In genomic region chr12:36923558-36923957, GRCm38 (mm10) we compare ENCODE assay signal across 34 mouse cellular contexts.
"Had no signal": no experiment of that assay in that cellular context is flagged by ENCODE, and none has a peak within 500 bp of the region (broad histone marks: within the 10 kb centered on the region; RNA-seq: fewer than 3 reads in every experiment).

No protein-coding gene starts in this region.

- DNase-seq: heart, postnatal 10 days; heart, postnatal 14 days; heart, postnatal 36 days; heart, postnatal 4 days; kidney, adult 11 months; kidney, adult 18-20 months; kidney, adult 2 months; kidney, adult 8-10 months; kidney, adult 9 months; kidney, postnatal 10 days; kidney, postnatal 14 days; kidney, postnatal 25 days; kidney, postnatal 36 days; kidney, postnatal 4 days; layer of hippocampus, adult 9-11 months; layer of hippocampus, postnatal 36 days had no signal

- H3K4me1 ChIP-seq: hindbrain, embryonic 13.5 days; hindbrain, embryonic 15.5 days; intestine, embryonic 15.5 days had no signal

- H3K9ac ChIP-seq: heart, embryonic 12.5 days; heart, embryonic 13.5 days; heart, embryonic 15.5 days; hindbrain, embryonic 12.5 days; hindbrain, embryonic 13.5 days; hindbrain, embryonic 14.5 days; hindbrain, embryonic 15.5 days; intestine, embryonic 15.5 days; kidney, embryonic 15.5 days had no signal

- H3K27me3 ChIP-seq: heart, embryonic 12.5 days; heart, embryonic 13.5 days; heart, embryonic 15.5 days; hindbrain, embryonic 12.5 days; hindbrain, embryonic 13.5 days; hindbrain, embryonic 15.5 days; intestine, embryonic 15.5 days; kidney, embryonic 15.5 days had no signal

- H3K36me3 ChIP-seq: heart, embryonic 12.5 days; heart, embryonic 13.5 days; heart, embryonic 15.5 days; hindbrain, embryonic 10.5 days; hindbrain, embryonic 12.5 days; hindbrain, embryonic 13.5 days; hindbrain, embryonic 15.5 days; intestine, embryonic 15.5 days; kidney, embryonic 15.5 days had no signal

- H3K4me2 ChIP-seq: heart, embryonic 11.5 days; heart, embryonic 12.5 days; heart, embryonic 13.5 days; heart, embryonic 15.5 days; hindbrain, embryonic 12.5 days; hindbrain, embryonic 13.5 days; hindbrain, embryonic 14.5 days; hindbrain, embryonic 15.5 days; intestine, embryonic 15.5 days; kidney, embryonic 15.5 days had no signal

- H3K4me3 ChIP-seq: heart, embryonic 12.5 days; heart, embryonic 13.5 days; heart, embryonic 15.5 days; hindbrain, embryonic 10.5 days; hindbrain, embryonic 12.5 days; hindbrain, embryonic 13.5 days; hindbrain, embryonic 15.5 days; intestine, embryonic 15.5 days; kidney, embryonic 15.5 days; layer of hippocampus, adult 2 months had no signal

- H3K9me3 ChIP-seq: heart, embryonic 12.5 days; heart, embryonic 13.5 days; heart, embryonic 15.5 days; hindbrain, embryonic 10.5 days; hindbrain, embryonic 12.5 days; hindbrain, embryonic 13.5 days; hindbrain, embryonic 15.5 days; intestine, embryonic 15.5 days; kidney, embryonic 15.5 days had no signal

- H3K27ac ChIP-seq: heart, embryonic 13.5 days; heart, embryonic 15.5 days; hindbrain, embryonic 10.5 days; hindbrain, embryonic 12.5 days; hindbrain, embryonic 13.5 days; hindbrain, embryonic 14.5 days; hindbrain, embryonic 15.5 days; hindbrain, postnatal 0 days; intestine, embryonic 15.5 days; kidney, embryonic 15.5 days; kidney, postnatal 0 days; layer of hippocampus, adult 2 months had no signal

- ATAC-seq: hindbrain, embryonic 16.5 days; hindbrain, postnatal 0 days; inflammation-experienced regulatory T-cells, adult 6 months; intestine, embryonic 15.5 days; intestine, embryonic 16.5 days; intestine, postnatal 0 days had no signal
